Mouse (Mus musculus) testis, adult 2 months (tissue): ENCODE measurements around the gene Pex14. TPM values are rescaled to one million over a fixed set of nuclear protein-coding genes. Genes with fewer than 3 reads are reported as not detected.

Experiments used
- H3K27ac ChIP-seq: fragments of 200-500 bp; 2 replicates; pipeline ENCODE4 v1.5.1; 2012; ENCODE audit warnings: low read depth, low read length; ENCODE audit not compliant: control insufficient read depth, insufficient read depth
- H3K27me3 ChIP-seq: fragments of 200-500 bp; 2 replicates; pipeline ENCODE4 v1.6.1; 2012; ENCODE audit warnings: mild to moderate bottlenecking, low read length, moderate library complexity; ENCODE audit not compliant: control insufficient read depth, insufficient read depth
- H3K36me3 ChIP-seq: fragments of 200-500 bp; 2 replicates; pipeline ENCODE4 v1.6.1; 2012; ENCODE audit warnings: mild to moderate bottlenecking, low read length; ENCODE audit not compliant: control insufficient read depth, insufficient read depth
- H3K4me1 ChIP-seq: fragments of 200-500 bp; 2 replicates; pipeline ENCODE4 v1.6.1; 2012; ENCODE audit warnings: low read length; ENCODE audit not compliant: control insufficient read depth, insufficient read depth
- H3K4me3 ChIP-seq: fragments of 200-500 bp; 2 replicates; pipeline ENCODE4 v1.5.1; 2012; ENCODE audit warnings: low read depth, mild to moderate bottlenecking, low read length, moderate library complexity, mixed read lengths; ENCODE audit not compliant: control insufficient read depth
- CTCF ChIP-seq: fragments of 200-500 bp; IDR thresholded peaks from 2 replicates; pipeline ENCODE4 v1.5.1; 2012; ENCODE audit warnings: low read depth, mild to moderate bottlenecking, inconsistent platforms, low read length, moderate library complexity; ENCODE audit not compliant: control insufficient read depth, insufficient read depth, insufficient replicate concordance
- POLR2A ChIP-seq: fragments of 200-500 bp; IDR thresholded peaks from 2 replicates; pipeline ENCODE4 v1.6.1; 2012; ENCODE audit warnings: low read depth, mild to moderate bottlenecking, inconsistent platforms, low read length, moderate library complexity; ENCODE audit not compliant: control insufficient read depth
- polyA plus RNA-seq: library from polyadenylated mRNA; depleted of rRNA; stranded (reverse); fragments of >200 nt; gene quantifications from 2 replicates; pipeline ENCODE4 v1.2.3, GENCODE M21; 2012

Pex14 gene
- polyA plus RNA-seq, 1 experiment, result 22.9 TPM

DNA sequence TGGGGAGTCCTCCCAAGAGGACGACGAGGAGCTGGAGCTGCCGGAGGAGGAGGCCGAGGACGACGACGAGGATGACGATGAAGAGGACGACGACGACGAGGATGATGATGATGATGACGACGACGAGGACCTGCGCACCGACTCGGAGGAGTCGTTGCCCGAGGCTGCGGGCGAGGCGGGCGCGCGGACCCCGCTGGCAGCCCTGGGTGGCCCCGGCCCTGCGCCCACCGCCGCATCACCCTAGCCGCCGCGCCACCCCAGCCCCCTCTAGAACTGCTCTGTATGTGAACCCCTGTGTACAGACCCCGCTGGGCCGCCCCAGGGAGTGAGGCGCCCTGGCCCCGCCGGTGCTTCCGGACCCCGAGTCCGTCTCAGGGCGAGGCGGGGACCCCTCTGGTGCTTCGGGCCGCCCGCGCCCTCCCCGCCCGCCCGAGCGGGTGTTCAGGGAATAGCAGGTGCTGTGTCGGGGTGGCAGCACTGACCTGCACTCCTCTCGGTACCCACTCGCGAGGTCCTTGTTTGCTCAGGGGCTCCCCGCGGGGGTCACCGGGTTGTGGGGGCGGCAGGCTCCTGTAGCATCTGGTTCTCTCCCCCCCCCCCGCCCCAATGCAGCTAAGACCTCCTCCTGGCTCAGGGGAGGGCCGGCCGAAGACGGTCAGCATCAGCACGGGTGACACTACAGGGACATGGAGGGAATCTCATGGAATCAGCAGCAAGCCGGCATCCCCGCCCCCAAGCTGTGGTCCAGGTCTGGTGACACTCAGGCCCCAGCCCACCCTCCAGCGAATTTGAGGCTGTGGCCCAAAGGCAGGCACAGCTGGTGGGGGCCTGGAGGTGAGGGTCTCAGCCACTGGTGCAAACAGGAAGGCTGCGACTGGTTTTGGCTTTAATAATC, 147.1 kb downstream of the Pex14 start:
- peak overlapping the region; percentile 60 for H3K4me3 ChIP-seq
- no peak for TF ChIP-seq POLR2A
- TF ChIP-seq CTCF, result no peak
- H3K27me3 ChIP-seq, result no peaks in the 10 kb centered on the region
- no peak overlapping the region for H3K27ac ChIP-seq
- H3K36me3 ChIP-seq, result no peaks in the 10 kb centered on the region
- H3K4me1 ChIP-seq, result peaks cover 29% of the 10 kb centered on the region

DNA sequence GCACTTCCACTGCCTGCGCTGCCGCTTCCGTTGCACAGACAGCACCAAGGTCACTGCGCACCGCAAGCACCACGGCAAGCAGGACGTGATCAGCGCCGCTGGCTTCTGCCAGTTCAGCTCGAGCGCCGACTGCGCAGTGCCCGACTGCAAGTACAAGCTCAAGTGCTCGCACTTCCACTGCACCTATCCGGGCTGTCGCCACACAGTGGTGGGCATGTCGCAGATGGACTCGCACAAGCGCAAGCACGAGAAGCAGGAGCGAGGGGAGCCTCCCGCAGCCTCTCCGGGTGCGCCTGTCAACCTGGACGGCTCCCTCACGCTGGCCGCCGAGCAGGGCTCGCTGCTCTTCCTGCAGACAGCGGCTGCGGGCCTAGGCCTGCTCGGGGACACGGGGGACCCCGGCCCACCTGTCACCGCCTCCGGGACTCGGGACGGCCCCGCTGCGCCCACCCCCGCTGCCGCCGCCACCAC, 147.8 kb downstream of the Pex14 start:
- Histone ChIP-seq H3K27me3 (no peaks in the 10 kb centered on the region), H3K36me3 (no peaks in the 10 kb centered on the region), H3K27ac (no peak overlapping the region), H3K4me3 (peak overlapping the region; percentile 60), H3K4me1 (peaks cover 29% of the 10 kb centered on the region)
- TF ChIP-seq POLR2A (no peak), CTCF (no peak)

DNA sequence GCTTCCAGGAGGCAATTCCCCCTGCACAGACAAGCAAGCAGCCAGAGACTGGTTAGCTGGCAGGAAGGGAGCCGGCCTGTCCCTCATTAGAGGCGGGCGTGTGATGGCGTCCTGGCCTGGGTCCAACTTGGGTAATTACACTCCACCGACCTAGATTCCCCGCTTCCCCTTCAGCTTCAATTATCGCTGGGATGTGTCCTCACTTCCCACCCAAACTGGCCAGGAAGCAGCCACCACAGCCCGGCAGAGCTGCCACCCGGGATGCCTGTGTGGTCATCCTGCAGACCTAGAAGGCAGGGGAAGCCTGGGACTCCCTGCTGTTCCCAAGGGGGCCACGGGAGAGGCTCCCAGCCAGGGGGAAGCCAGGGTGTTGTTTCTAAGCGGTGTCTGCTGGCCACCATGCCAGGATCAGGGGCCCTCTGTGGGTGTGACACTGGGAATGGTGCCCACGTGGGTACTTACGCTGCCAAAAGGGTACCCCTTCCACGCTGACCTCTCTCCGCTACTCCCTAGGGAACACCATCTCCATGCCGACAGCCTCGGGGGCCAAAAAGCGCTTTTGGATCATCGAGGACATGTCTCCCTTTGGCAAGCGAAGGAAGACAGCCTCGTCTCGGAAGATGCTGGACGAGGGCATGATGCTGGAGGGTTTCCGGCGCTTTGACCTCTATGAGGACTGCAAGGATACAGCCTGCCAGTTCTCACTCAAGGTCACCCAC, 148.6 kb downstream of the Pex14 start:
- H3K4me1 ChIP-seq, result peaks cover 29% of the 10 kb centered on the region
- H3K4me3 ChIP-seq, result peak overlapping the region; percentile 60
- no peak overlapping the region for H3K27ac ChIP-seq
- no peaks in the 10 kb centered on the region for H3K27me3 ChIP-seq
- no peaks in the 10 kb centered on the region for H3K36me3 ChIP-seq
- TF ChIP-seq POLR2A (no peak), CTCF (no peak)

DNA sequence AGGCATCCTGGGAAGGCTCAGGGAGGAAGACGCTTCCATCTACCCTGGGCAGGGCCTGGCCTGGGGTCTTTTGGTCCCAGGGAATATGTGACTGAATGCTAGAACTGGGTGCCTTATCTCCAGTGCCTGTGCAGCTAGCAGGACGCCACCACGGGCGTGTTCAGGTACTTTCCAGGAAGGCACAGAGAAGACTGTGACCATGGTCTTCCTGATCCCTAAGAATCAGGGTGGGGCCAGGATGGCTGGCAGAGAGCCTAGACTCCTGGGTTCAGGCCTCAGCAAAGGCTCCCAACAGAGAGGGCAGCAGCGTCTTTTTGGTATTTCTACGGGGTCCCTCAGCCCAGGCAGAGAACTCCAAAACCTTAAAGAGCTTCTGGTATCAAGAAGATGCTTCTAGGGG, 149.2 kb downstream of the Pex14 start:
- TF ChIP-seq POLR2A (no peak), CTCF (0 out of 2 replicates have a peak, but pooled peaks have one; percentile 2)
- Histone ChIP-seq H3K27me3 (no peaks in the 10 kb centered on the region), H3K4me1 (peaks cover 27% of the 10 kb centered on the region), H3K36me3 (no peaks in the 10 kb centered on the region), H3K27ac (no peak overlapping the region), H3K4me3 (no peak overlapping the region)

DNA sequence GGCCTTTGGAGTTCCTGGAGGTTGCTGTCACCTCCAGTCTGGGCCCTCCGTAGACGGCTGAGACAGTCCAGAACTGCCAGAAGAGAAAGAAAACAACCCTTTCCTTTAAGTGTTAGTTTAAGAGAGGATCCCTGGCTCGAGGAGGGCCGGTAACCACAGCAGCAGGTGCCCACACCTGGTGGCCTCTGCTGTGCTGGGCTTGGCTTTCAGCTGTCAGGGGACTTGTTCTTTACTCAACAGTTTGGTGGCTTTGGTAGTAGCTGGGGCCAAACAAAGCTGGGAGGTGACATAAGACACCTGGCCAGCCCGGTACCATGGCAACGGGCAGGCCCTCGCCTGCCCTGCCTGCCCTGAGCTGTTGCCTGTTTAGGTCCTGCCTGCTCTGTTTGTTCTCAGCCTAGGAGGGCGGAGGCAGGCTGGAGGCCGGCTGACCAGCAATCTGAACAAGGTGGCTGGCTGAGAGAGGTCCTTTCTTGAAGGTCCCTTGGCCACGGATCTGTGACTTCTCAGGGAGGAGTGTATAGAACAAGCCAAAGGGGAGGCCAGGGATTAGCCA, 151.8 kb downstream of the Pex14 start:
- Histone ChIP-seq H3K4me3 (no peak overlapping the region), H3K4me1 (peaks cover 17% of the 10 kb centered on the region), H3K27me3 (no peaks in the 10 kb centered on the region), H3K36me3 (no peaks in the 10 kb centered on the region; the same call in 1 of the 2 replicates), H3K27ac (no peak overlapping the region)
- TF ChIP-seq POLR2A (no peak), CTCF (no peak)

DNA sequence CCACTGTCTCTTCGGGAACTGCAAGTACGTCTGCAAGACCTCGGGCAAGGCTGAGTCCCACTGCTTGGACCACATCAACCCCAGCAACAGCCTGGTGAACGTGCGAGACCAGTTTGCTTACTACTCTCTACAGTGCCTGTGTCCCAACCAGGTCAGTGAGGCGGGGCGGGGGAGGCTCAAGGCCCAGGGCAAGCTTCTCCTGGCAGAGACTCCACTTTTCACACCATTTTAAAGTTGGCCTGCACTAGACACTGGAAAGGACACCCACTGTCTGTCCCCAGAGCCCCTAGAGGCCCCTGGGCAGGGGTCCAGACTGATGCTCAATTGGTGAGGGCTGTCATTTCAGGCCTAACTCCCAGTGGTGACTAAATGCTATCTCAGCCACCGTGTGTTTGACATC, 153.6 kb downstream of the Pex14 start:
- H3K27me3 ChIP-seq, result no peaks in the 10 kb centered on the region
- peaks cover 12% of the 10 kb centered on the region for H3K4me1 ChIP-seq
- no peak overlapping the region for H3K4me3 ChIP-seq
- TF ChIP-seq CTCF, result no peak
- TF ChIP-seq POLR2A, result no peak
- no peaks in the 10 kb centered on the region; the same call in 1 of the 2 replicates for H3K36me3 ChIP-seq
- H3K27ac ChIP-seq, result no peak overlapping the region

DNA sequence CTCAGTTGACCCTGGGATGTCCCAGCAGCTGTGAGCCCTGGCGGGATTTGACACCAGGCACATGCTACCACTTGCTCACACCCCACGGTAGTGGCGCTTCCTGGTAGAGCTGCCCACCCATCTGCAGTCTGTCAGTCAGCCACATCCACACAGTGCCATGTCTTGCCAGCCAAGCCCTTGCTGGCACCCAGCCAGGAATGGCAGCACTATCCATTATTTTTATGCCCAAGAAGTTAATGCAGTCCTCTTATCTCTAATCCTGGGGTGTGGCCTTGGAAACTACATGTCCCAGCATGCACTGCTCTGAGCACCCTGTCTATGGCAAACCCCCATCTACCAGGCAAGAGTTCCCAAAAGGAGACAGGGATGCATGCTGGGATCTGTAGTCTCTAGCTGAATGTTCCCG, 154.2 kb downstream of the Pex14 start:
- Histone ChIP-seq H3K4me3 (no peak overlapping the region), H3K4me1 (peaks cover 9% of the 10 kb centered on the region), H3K27me3 (no peaks in the 10 kb centered on the region), H3K36me3 (no peaks in the 10 kb centered on the region; the same call in 1 of the 2 replicates), H3K27ac (no peak overlapping the region)
- no peak for TF ChIP-seq POLR2A
- no peak for TF ChIP-seq CTCF
